Mouse (Mus musculus) cerebellum, postnatal 25 days (tissue): ENCODE results near the gene Tbx4.

Experiments used
- DNase-seq, 2 experiments: peaks; one replicate each; pipeline ENCODE4 v3.0.0; 2021; ENCODE audit warnings: mixed read lengths in 2 of 2

Gene Tbx4

GRCm38 (mm10) chr11:85857997-85858698 lies 28.1 kb upstream of the Tbx4 start:
- no peak for DNase-seq

DNA sequence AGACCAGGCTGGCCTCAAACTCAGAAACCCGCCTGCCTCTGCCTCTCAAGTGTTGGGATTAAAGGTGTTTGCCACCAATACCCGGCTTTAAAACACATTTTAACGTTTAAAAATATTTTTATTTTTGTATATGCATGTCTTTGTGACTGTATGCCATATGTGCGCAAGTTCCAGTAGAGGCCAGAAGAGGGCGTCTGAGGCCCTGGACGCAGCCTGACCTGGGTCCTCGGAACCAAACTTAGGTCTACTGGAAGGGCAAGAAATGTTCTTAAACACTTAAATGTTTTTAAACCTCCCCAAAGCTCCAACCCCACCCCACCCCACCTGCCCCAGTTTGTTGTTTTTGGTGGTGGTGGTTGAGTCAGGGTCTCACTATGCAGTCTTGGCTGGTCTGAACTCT lies 21.9 kb upstream of the Tbx4 start:
- no peak for DNase-seq

- no peak for DNase-seq
These were observed 10.0 kb upstream of the Tbx4 start for GRCm38 (mm10) chr11:85876059-85876788.

GRCm38 (mm10) chr11:85884498-85884897 lies 1.7 kb upstream of the Tbx4 start:
- DNase-seq = no peak

DNA sequence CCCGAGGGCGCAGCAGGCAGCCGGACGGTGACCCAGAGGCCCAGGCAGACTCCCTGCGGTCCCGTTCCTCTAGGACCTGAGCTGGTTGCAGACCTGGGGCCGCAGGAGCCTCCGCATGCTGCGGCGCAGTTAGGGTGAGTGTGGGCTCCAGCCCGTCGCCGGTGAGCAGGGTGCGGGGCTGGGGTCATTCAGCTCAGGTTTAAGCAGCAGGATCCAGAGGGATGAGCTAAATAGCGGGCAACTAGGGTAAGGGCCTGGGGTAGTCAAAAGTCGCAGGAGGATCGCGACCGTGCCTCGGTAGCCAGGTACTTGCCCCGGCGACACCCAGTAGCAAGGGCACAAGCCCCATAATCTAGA lies 185 bp downstream of the Tbx4 start:
- no peak for DNase-seq

- DNase-seq = no peak
These were observed 1.1 kb downstream of the Tbx4 start for GRCm38 (mm10) chr11:85887273-85887672.

- DNase-seq = no peak
These were observed 1.7 kb downstream of the Tbx4 start for GRCm38 (mm10) chr11:85887801-85888450.

DNA sequence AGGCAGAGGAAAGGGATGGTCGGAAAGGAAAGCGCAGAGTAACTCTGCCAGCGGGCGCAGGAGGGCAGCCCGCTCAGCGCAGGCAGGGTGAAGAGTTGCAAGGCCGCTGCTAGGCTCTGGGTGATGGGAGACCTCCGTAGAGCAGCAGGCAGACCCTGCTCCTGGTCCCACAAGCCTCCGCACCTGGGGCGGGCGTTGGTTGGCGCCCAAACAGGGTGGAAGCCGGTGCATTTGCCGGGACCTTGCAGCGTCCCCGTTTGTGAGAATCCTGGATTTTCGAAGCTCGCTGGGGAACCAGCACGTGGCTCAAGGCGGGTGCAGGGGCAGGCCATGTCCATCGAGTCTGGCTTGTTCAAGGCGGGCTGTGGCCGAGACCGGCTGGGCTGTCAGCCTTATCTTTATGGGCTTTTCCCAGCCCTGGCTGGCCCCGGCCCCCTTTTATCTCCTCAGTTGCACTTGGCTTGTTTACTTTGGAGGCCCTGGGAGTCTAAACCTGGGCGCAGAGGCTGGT lies 2.3 kb downstream of the Tbx4 start:
- no peak for DNase-seq

- no peak for DNase-seq
These were observed 3.0 kb downstream of the Tbx4 start for GRCm38 (mm10) chr11:85889056-85889729.

GRCm38 (mm10) chr11:85889730-85890562 lies 3.7 kb downstream of the Tbx4 start:
- DNase-seq = no peak

DNA sequence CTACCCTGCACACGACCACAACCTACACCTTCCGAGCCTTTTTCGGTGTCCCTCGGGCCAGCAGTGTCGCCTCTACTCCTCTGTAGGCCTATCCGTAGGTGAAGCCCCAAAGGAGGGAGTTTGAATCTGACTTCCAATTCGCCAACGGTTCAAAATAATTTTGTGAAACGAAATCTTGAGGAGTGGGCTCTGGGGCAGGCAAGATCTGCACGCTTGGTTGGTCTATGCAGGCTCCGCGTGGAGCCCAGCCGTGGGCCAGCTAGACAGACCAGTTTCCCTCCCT lies 4.3 kb downstream of the Tbx4 start:
- peak in 1 of 2 experiments; percentile 21 for DNase-seq

- DNase-seq = no peak
These were observed 4.9 kb downstream of the Tbx4 start for GRCm38 (mm10) chr11:85891010-85891691.

GRCm38 (mm10) chr11:85891692-85892040 lies 5.4 kb downstream of the Tbx4 start:
- no peak for DNase-seq

DNA sequence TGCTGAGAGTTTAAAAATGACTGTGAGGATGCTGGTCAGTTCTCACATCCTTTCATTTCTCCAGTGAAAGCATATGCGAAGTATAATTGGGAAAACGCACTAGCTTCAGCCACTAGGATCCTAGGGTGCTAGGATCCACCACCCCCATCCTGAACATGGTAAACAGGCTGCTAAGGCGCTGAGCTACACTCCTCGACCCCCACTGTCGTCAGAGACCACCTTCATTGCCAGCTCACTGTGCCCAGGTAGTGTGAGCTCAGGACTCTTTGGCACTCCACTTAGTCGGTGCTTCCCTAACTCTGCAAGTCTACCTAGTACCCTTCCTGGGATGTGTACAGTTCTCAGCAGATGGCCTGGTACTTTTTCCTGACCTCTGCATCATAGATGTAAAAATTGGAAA lies 6.5 kb downstream of the Tbx4 start:
- no peak for DNase-seq

DNA sequence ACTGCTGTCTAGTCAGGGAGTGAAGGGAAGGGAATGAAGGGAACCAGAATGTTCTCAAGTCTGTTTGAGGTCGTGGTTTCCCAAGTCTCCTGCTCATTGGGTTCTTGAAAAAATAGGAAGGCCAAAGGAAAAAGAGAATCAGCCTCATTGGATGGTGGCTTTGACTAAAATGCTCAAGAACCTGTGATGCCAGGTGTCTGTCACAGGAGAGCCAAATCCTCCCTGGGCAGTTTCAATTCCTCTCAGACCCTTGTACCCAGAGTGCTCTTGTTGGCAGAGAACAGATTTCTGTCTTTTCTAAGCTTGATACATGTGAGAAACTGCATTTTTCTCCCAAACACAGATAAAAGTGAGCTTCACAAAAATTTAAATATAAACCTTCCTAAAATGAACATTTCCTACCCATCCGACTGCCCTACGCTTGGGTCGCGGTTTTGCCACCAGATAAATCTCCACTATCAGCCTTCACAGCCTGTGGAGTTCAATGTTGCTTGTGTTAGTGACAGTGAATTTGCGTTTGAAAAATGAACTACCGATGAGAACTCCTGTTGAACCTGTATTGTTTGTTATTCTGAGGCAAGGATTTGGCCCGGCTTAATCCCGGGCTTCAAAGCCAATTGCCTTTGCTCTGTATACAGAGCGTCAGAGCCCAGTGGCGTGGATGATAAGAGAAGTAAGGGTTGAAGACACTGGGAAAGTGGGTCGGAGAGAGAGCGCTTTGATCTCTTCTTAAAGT lies 7.3 kb downstream of the Tbx4 start:
- no peak for DNase-seq

DNA sequence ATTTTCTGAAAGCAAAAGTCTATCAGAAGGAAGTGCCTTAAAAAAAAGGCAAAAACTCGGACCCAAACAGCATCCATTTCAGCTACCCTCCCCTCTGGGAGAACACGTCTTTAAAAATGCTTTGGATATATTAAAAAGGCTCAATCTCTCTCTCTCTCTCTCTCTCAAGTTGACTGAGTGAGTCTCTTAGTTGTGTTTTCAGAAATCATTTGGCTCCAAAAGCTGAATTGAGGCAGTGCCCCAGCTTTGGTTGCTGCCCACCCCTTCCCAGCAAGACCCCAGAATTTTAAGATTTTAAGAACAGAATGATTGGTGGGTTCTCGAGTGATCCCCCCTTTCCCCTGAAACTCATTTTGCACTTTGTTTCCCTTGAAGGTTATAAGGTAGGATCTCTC lies 7.9 kb downstream of the Tbx4 start:
- DNase-seq = no peak

- DNase-seq = peak in 1 of 2 experiments; percentile 19
These were observed 8.7 kb downstream of the Tbx4 start for GRCm38 (mm10) chr11:85894731-85895545.

GRCm38 (mm10) chr11:85896335-85896985 lies 10.2 kb downstream of the Tbx4 start:
- DNase-seq = no peak

DNA sequence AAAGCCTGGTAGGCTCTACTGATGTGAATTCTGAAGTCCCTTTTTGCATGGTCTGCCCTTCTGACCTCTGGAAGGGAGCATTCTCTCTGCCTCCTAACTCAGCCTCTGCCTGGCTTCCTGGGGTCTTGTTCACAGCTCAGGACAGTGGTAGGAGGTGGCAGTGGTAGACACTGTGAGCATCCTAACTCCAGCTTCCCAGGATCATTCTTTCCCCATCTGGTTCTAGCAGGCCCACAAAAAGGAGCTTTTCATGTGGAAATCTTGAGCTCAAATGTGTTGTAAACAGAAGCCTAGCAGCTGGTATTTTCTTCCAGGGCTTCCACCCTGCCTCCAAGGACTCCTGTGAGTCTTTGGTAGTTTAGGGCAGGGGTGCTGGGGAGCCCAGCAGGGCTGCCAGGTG lies 14.1 kb downstream of the Tbx4 start:
- DNase-seq = no peak

GRCm38 (mm10) chr11:85909514-85909913 lies 23.3 kb downstream of the Tbx4 start:
- no peak for DNase-seq
